ENCODE assay signal across 14 mouse cellular contexts in genomic region chr7:121487291-121487690, GRCm38 (mm10).
DNase-seq lines count a peak whose midpoint lies in the region; ATAC-seq lines count a peak whose summit lies in the region.
"Had no signal": no experiment of that assay in that cellular context is flagged by ENCODE, and none has a peak within 500 bp of the region (broad histone marks: within the 10 kb centered on the region; RNA-seq: fewer than 3 reads in every experiment).

No protein-coding gene starts in this region.

- ATAC-seq in frontal cortex, adult (ENCODE audit: low TSS enrichment): peak; percentile 76
- ATAC-seq: CD4-positive, CD25-positive, alpha-beta regulatory T cell, adult 4 months; forebrain, embryonic 16.5 days; intestine, embryonic 15.5 days; lung, postnatal 0 days had no signal

- peak; percentile 32 to 51 for DNase-seq in frontal cortex, postnatal 14 days (ENCODE audit: low spot score in 2 of 2)
- peak; percentile 17 to 81 for DNase-seq in left cerebral cortex, adult 8-10 months (ENCODE audit: low spot score in 2 of 2)
- peak; percentile 41 for DNase-seq in right cerebral cortex, postnatal 14 days
- DNase-seq in liver: no peak
- no peak for DNase-seq in gastrocnemius, adult 18-20 months (ENCODE audit: low spot score)
- DNase-seq in adrenal gland, postnatal 25 days: no peak
- DNase-seq: adrenal gland, postnatal 14 days; cerebellum, adult 9-10 months; liver, embryonic 13.5 days had no signal

Comparison
In these comparisons a context has a peak if more than half of its experiments do, and no peak if none do; other contexts are left out.
1. DNase-seq: peak in frontal cortex, postnatal 14 days (2 of 2), left cerebral cortex, adult 8-10 months (2 of 2) and right cerebral cortex, postnatal 14 days (single experiment); none in liver (single experiment), gastrocnemius, adult 18-20 months (single experiment) and adrenal gland, postnatal 25 days (single experiment).